Mouse (Mus musculus): Measurements from ENCODE around the gene Oas3.

The Oas3 gene

DNA sequence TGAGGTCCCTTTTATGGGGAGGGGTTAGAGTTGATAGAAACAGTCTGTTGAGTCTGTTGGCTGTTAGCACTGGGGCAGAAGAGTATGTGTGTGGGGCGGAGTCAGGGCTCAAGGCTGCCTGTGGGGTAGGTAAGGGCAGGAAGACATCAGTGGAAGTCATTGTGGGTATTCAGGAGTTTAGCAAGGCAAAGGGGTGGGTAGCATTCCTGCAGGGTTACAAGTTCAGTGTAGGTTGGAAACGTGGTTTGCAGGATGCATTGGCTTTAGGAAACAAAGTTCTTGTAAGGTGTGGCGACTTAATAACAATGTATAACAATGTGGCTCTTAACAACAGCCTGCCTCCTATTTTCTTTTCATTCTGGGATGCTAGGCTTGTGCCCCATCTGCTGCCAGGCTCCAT is 26.3 kb downstream of the Oas3 start:
- no peak for DNase-seq

DNA sequence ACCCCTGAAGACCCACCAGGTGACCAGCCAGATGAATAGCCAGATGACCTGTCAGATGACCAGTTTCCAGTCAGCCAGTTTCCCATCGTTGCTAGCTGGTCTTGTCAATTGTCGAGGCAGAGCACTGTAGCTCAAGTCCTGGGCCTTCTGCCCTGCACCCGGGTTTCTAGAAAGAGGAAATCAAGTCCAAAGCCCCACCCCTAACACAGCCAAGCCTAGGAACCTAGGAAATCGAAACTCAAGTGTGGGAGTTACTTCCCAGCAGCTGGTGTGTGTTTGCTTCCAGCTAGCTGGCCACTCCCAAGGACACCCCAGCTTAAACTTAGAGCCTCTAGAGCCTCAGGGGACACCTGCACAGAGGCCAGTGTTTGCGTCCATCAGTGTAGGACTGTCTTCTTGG is 27.8 kb downstream of the Oas3 start, which contains the start of gene Oas2:
Gene Oas2, minus strand, starts transcription at position 166 of the 400 bp plus-strand sequence.
- no peak for DNase-seq

DNA sequence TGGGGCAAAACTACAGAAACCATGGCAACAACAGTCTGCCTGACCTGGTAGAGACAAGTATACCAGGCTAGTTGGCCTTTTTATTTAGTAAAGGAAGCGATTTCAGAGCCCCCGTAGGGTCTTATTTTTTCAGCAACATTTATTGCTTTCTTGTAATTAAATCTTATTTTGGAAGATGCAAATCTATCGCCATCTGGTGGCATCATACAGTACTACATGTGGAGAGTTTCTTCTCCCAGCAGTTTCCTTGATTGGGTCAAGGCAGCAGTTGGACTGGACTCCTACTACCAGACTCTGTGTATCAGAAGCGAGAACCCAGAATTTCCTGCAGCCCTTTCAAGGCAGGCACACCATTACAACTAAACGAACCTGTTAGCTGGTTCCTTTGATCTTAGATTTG is 31.0 kb downstream of the Oas3 start:
- DNase-seq, result peak in 1 of 2 experiments; percentile 50

DNA sequence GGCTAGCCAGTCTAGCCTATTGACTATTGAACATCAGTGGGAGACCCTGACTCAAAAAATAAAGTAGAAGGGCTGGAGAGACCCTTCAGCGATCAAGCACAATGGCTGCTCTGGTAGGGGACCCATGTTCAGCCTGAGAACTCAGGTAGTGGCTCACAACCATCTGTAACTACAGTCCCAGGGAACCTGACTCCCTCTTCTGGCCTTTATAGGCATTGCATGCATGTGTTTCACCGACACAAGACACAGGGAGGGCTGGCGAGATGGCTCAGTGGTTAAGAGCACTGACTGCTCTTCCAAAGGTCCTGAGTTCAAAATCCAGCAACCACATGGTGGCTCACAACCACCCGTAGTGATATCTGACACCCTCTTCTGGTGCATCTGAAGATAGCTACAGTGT is 35.3 kb downstream of the Oas3 start:
- peak in 1 of 2 experiments; percentile 53 for DNase-seq

DNA sequence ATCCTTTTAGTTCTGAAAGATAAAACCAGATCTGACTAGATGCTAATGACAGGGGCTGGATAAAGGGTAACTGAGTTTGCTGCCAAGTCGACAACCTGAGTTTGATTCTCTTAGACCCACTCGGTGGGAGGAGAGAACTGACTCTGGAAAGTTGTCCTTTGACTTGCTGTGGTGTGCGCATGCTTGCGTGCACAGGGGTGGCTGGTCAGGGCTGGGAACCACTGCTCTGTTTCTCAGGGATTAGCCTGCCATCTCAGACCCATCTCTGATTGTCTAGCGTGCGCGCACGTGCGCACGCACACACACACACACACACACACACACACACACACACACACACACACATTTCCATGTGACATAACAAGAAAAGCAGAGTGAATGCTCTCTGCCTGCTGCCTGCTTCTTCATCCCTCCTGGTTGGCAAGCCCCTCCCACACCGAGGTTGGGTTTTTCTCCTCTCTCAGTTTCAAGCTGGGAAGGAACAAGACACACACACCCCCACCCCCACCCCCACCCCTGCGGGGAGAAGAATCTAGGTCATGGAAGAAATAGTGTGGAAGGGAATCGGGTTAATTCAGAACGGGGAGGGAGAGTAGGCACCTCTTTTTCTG is 43.0 kb downstream of the Oas3 start:
- no peak for DNase-seq

DNA sequence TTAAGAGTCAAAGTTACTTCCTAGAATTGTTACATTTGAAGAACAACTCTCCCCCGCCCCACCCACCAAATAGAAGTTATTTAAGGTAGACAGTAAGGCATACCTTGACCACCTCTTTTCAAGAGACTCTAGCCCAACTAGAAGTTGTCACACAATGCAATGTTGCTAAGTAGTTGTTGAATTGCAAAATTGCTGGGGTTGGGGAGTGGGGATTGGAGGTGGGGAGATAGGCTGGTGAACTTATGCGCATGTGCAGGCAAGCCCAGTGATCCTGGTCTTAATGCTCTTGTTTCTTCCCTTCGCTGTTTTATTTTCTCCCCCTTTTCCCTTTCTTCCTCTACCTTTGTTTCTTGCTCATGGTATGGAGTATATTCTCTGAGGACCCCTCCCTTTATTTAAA is 43.8 kb downstream of the Oas3 start:
- DNase-seq, result no peak

DNA sequence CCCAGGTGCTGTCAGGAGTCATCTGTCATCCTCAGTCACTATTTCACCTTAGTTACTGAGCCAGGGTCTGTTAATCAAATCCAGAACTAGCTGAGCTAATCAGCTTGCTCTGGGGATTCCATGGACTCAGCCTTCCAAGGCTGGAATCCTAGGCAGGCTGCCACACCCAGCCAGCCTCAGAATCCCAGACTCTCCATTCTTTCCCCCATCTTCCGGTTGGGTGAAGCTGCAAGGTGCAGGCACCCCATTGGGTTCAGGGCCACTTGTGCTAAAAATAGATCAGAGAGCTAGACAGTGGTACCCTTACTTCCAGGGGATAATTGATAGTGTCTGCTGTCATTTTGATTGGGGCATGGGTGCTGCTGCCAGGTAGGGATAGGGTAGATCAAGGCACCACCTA is 44.7 kb downstream of the Oas3 start:
- DNase-seq, result no peak

DNA sequence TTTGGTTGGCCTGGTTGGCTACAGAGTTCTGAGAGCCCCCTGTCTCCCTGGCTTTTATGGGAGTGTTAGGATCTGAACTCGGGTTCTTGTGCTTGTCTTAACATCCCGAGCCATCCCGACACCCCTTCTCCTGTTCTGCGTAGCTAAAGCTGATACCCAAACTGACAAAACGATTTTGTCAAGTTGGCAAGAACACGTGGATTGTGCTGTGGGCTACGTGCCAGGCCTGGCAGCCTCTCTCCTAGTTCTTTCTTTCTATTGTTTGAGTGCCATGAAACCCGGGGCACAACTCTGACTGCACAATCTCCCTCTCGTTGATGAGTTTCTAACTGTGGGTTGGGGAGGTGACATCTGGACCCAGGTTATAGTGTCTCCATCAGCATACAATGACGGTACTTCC is 48.1 kb downstream of the Oas3 start:
- DNase-seq, result no peak

DNA sequence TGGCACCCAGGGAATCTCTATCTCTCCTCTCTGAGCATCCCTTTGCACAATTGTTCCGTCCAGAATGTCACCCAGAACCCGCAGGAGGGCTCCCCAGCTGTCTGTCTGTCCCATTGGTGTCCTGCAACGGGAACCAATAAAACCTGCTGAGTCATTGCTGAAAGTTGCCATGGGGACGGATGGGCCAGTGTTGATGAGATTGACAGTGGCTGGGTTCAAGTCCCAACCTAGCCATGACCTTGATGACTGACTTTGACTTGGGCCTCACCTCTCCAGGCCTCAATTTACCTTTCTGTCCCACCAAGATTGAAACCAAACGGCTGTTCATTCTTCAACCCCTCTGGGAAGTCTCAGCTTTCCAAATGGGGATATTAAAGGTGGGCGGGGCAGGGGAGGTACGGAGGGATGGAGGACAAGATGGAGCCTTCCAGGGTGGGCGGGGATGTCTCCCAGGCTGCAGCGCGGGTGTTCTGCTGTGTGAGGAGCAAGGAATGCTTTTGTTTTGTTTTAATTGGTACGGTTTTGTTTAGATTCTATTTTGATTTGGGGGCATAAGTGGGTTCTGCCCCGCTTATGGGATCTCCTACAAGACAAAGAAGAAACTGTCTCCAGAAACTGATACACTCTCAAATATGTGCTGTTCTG is 51.5 kb downstream of the Oas3 start:
- no peak for DNase-seq

DNA sequence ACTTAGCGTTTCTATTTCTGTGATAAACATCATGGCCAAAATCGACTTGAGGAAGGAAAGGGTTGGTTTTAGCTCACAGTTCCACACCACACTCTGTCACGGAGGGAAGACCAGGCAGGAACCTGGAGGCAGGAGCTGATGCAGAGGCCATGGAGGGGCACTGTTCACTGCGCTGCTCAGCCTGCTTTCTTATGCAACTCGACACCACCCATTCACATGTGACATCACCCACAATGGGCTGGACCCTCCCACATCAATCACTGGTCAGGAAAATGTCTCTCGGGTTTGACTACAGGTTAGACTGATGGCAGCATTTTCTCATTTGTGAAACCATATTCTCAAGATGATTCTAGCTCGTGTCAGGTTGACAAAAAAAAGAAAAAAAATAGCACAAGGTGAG is 56.5 kb downstream of the Oas3 start:
- DNase-seq, result no peak

DNA sequence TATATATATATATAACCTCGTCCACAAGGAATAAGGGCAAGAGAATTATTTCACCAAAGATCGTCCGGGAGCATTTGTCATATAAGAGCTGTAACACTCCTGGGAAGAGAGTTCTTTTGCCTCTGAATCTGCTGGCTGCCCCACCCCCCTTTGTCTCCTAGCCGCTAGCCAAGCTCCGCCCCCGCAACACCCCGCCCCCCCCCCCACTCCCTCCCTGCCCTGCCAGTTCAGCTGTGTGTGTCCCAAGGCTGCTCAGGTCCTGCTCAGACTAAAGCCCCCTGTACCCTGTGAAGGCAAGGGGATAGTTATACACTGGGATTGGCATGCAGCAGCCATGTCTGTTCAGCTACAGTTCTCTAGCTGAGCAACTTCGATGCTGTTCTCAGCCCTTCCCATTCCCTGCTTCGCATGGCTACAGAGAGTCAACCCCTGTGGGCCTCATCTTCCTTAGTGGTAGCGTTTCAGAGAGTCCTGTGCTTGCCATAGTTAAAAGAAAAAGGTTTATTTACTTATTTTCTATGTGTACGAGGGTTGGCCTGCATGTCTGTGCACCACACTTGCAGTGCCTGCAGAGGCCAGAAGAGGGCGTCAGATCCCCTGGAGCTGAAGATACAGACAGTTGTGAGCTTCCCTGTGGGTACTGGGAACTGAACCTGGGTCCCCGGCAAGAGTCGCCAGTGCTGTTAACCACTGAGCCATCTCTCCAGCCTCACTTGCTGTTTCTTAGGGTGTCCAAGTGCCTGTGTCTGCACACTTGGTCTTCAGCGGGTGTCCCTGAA is 58.7 kb downstream of the Oas3 start:
- DNase-seq, result no peak

DNA sequence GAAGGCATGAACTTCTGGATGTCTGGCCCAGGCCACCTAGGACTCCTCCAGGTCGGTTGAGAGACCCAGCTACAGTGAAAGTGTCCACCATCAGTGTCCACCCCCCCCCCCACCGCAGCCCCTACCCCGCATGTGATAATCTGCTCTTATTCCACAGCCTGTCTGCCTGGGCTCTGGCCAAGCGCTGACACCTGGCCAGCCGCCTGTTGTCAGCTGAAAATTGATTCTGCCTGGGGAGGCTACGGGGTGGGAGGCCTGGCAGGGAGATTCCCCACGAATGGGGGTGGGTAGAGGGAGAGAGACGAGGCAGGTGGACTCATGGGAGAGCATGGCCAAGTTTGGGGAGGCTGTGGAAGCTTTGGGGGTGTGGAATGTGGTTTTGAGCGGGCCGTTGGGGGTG is 60.3 kb downstream of the Oas3 start:
- no peak for DNase-seq

DNA sequence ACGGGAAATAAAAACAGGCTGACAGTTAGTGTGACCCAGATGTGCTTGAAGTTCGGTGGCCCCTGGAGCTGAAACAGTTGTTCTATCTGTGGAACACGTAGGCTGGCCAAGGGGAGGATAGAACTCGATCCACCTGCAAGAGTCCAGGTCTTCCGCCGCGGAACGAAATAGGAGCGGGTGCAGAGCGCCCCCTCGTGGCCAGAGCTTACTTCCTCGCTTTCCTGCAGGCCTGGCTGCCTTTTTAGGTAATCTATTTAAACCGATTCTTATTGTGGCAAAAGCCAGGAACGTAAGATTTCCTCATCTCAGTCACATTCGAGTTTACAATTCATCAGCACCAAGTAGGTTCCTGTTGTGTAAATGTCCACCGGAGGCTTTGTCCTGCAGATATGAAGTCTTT is 63.1 kb downstream of the Oas3 start:
- DNase-seq, result peak; percentile 73 to 89

DNA sequence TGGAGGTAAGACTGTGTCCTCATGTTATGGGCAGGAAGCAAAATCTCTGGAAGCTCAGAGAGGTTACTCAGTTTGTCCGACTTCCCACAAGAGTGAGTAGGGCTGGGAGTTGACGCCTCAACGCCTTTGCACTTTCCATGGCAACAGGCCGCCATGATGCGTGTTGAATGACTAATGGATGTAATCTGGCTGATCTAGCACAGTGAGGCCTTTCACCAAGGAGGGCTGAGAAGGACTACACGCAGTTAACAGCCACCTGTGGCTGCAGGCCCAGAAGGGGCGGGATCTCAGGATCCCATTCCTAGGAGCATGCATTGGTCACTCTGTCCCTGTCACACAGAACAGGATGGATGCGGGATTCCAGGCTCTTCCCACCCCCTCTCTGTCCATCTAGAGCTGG is 64.7 kb downstream of the Oas3 start:
- no peak for DNase-seq

DNA sequence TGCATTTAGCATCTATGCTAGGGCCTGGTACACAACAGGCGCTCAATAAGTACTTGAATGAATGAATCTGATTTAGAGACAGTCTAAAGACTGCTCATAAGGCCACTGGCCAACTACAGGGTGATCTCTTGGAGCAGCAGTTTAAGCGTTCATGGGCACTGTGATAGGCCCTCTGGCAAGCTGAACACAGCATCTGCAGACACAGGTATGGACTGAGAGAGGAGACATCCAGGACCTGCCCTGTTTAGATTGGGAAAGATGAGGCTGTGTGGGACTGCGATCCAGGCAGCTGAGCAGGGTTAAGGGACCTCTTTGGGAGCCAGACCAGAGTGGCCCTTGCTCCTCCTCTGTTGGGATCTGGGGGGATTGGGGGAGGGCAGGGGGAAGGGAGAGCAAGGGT is 65.6 kb downstream of the Oas3 start, which contains the start of gene Dtx1:
Gene Dtx1, minus strand, starts transcription at position 101 of the 400 bp plus-strand sequence.
- DNase-seq, result no peak

DNA sequence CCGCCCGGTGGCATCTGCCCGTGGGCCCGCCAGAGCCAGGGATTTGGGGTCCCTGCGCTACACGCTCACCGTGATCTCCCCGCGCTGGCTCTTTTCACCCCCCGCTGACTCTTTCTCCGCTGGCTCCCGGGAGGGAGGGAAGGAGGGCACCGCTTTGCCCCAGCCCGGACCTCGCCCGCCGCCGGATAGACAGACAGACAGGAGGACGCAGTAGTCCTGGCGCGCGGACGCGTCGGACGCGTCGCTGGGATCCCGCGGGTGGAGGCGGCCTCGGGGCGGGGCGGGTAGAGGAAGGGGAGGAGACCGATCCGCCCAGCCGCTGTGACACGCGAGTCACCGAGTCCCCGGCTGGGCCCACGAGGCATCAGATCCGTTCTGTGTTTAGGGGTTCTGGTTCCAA is 66.0 kb downstream of the Oas3 start:
- peak; percentile 79 to 84 for DNase-seq

DNA sequence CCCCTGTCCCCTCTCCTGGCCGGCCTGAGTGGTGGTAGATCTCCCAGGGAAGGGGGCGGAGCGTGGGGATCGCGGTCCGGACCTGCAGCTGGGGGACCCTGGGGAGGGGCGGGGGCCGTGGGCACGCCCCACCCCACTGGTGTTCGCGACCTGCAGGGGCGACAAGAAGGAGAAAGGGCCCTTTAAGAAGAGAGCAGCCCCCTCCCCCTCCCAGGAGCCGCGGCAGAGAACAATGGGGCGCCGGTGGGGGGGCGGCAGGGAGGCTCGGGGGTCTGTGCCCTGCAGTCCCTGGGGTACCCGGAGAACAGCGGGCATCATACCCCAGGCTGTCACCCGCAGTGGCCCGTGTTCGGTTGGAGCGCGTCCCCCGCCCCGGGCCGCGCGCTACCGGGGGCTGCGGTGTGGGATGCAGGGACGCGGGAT is 66.6 kb downstream of the Oas3 start:
- peak in 1 of 2 experiments; percentile 24 for DNase-seq

DNA sequence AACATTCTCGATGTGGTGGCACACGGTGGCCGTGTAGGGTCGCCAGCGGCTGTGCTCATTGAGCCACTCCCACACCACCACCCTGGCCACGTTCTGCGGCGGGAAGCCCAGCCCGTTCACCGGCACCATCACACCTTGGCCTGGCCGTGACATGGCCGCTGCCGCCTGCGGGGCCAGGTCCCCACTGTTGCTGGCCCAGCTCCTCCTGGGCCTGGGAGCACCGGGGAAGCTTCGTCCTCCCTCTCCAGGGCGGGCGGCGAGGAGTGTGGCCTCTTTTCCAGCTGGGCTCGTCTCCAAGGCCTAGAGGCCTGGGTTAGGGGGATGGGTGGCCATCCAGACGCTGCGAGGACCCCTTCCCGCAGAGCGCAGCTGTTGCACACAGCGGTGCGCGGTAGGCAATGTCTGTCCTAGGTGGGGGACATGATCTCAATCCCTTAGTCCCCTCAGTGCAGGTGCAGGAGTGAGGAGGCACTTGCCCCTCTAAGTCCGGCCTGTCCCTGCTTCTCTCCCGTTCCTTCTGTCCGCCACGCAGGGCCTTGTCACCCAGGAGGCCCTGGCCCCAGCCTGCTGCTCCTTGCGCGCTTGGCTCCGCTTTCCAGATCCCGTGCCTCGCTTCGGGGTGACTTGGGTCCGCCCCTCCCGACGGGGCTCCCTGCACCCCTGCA is 67.2 kb downstream of the Oas3 start:
- DNase-seq, result peak in 1 of 2 experiments; percentile 37

DNA sequence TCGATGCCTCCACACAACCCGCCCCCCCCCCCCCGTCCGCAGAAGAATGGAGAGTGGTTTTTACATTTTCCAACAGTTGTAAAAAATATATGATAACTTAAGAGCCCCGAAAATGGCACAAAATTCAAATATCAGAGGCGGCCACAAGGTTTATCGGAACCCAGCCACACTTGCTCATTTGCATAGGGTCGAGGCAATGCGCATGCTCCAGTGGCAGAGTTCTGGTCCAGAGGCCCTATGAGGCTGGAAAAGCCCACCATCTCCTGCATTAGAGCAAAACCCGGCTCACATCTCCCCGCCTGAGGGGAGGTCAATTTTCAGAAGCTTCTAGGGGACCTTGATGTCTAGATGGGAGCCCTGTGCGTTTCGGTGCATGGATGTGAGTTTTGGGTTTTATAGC is 70.5 kb downstream of the Oas3 start:
- peak; percentile 41 to 50 for DNase-seq

DNA sequence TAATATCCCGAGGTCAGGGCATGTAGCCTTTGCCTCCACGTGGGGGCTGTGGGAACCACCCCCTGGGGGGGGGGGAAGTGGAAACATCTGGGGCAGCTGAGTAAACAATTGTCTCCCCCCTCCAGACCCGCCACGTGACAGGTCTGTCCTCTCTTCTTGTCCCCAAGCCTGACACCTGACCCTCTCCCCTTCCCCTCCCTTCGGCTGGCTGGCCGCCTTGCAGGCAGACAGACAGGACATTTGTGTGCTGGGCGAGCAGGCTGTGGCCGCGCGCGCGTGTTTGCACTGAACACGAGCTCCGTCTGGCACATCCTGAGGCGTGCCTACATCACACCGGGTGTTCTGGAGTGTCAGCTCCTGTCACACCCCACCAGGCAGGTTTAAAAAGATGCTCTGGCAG is 70.9 kb downstream of the Oas3 start:
- DNase-seq, result peak; percentile 43 to 53

DNA sequence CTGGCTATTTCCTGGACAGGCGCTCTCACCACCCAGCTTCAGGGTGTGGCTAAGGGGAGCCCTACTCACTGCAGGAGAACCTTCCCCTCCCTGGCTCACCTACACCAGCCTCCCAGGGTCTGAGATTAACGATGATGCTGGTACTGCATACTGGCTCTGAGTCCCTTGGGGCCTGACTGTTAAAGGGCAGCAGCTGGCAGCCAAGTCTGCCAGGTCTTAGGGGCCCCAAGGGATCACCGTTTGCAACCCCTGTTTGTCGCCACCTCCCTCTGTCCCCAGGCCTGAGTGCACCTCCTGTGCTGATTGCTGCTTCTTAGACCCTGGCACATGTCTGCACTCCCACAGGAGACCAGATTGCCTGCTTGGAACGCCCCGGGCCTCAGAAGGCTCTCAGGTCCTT is 73.0 kb downstream of the Oas3 start:
- peak; percentile 40 to 52 for DNase-seq

DNA sequence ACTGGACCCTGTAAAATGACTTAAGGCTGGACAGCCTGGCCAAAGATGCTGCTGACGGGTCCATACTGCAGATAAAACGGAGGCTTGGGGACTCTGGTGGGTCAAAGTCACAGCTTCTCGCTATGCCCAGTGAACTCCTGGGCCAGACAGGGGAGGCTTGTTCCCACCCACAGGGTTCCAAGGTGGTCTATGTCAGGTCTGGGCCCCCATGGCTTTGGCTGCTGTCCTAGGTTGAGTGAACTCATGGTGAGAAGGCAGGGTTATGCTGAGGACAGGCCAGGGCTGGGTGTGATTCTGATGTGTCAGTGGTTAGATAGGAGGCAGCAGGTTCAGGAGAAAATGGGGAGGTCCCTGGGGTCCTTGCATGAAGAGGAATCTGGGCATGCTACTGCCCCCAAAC is 73.8 kb downstream of the Oas3 start:
- no peak for DNase-seq

Data from spleen, adult 18-20 months (tissue).